Mouse (Mus musculus) midbrain, embryonic 11.5 days (tissue): Measurements from ENCODE around the gene Gm17409. TPM values are rescaled to one million over a fixed set of nuclear protein-coding genes. Genes with fewer than 3 reads are reported as not detected.

ENCODE experiments used
- ATAC-seq: fragments of 200-750 bp; cut with Nextera tagmentation; 2 replicates; pipeline ENCODE4 v1.8.0; 2017; ENCODE audit warnings: moderate TSS enrichment, moderate library complexity; ENCODE audit not compliant: low FRiP score
- DNase-seq: peaks from one replicate; pipeline ENCODE4 v3.0.0; 2015; ENCODE audit warnings: low spot score; ENCODE audit errors: missing footprints
- H3K27ac ChIP-seq: fragments of 300-500 bp; sonication (generic); 2 replicates; pipeline ENCODE4 v1.5.1; 2014; ENCODE audit warnings: low read depth, low read length
- H3K27me3 ChIP-seq: fragments of 300-500 bp; sonication (generic); 2 replicates; pipeline ENCODE4 v1.6.1; 2014; ENCODE audit warnings: mild to moderate bottlenecking, low read length, moderate library complexity, mixed read lengths; ENCODE audit not compliant: control insufficient read depth, insufficient read depth
- H3K36me3 ChIP-seq: fragments of 300-500 bp; sonication (generic); 2 replicates; pipeline ENCODE4 v1.6.1; 2014; ENCODE audit warnings: mild to moderate bottlenecking, low read length, moderate library complexity, mixed read lengths; ENCODE audit not compliant: control insufficient read depth, insufficient read depth
- H3K4me1 ChIP-seq: fragments of 300-500 bp; sonication (generic); 2 replicates; pipeline ENCODE4 v1.6.1; 2014; ENCODE audit warnings: low read length; ENCODE audit not compliant: control insufficient read depth, insufficient read depth
- H3K4me2 ChIP-seq: fragments of 300-500 bp; sonication (generic); 2 replicates; pipeline ENCODE4 v1.6.1; 2014; ENCODE audit warnings: mild to moderate bottlenecking, moderate library complexity
- H3K4me3 ChIP-seq: fragments of 300-500 bp; sonication (generic); 2 replicates; pipeline ENCODE4 v1.5.1; 2014; ENCODE audit warnings: low read depth, low read length
- H3K9ac ChIP-seq: fragments of 300-500 bp; sonication (generic); 2 replicates; pipeline ENCODE4 v1.6.1; 2014; ENCODE audit warnings: low read length
- H3K9me3 ChIP-seq: fragments of 300-500 bp; sonication (generic); 2 replicates; pipeline ENCODE4 v1.6.1; 2016; ENCODE audit warnings: low read length; ENCODE audit not compliant: control insufficient read depth
- WGBS: fragments of 180-500 bp; shearing (Covaris S2); extraction: QIAGEN DNeasy Blood & Tissue Kit; methylation state at CpG from one replicate; pipeline ENCODE4 v1.1.7; 2014; 5-methylcytosine and 5-hydroxymethylcytosine counted together
- polyA plus RNA-seq: library from polyadenylated mRNA; unstranded; fragments of >200 nt; fragmentation: Nextera tagmentation; extraction: Ambion mirVana; gene quantifications from 2 replicates; pipeline ENCODE4 v1.2.1, GENCODE M21; 2014

Gene Gm17409
- polyA plus RNA-seq, 1 experiment from 2014 or later = not detected

GRCm38 (mm10) chr2:58514489-58514888, 44.6 kb downstream of the Gm17409 start:
- no peak for ATAC-seq
- Histone ChIP-seq H3K27me3 (no peaks in the 10 kb centered on the region), H3K27ac (no peak overlapping the region), H3K4me1 (no peaks in the 10 kb centered on the region), H3K4me2 (no peak overlapping the region), H3K4me3 (no peak overlapping the region), H3K9me3 (no peaks in the 10 kb centered on the region), H3K36me3 (no peaks in the 10 kb centered on the region), H3K9ac (no peak overlapping the region)
- WGBS = 95% methylated on average over 11 of the region's 11 CpGs
- no peak for DNase-seq

GRCm38 (mm10) chr2:58516000-58516399, 46.1 kb downstream of the Gm17409 start:
- no peaks in the 10 kb centered on the region for H3K4me1 ChIP-seq
- no peak overlapping the region for H3K27ac ChIP-seq
- WGBS = 53% methylated on average over 15 of the region's 15 CpGs
- no peak overlapping the region for H3K4me3 ChIP-seq
- no peaks in the 10 kb centered on the region for H3K27me3 ChIP-seq
- H3K4me2 ChIP-seq = no peak overlapping the region
- H3K9ac ChIP-seq = no peak overlapping the region
- H3K36me3 ChIP-seq = no peaks in the 10 kb centered on the region
- H3K9me3 ChIP-seq = no peaks in the 10 kb centered on the region
- ATAC-seq = 0 out of 2 replicates have a peak, but pooled peaks have one; percentile 19
- DNase-seq = no peak

- DNase-seq = no peak
- WGBS = 76% methylated on average over 6 of the region's 6 CpGs
- ATAC-seq = no peak
These were observed 47.0 kb downstream of the Gm17409 start for GRCm38 (mm10) chr2:58516920-58517319.

GRCm38 (mm10) chr2:58518517-58518916, 48.6 kb downstream of the Gm17409 start:
- no peaks in the 10 kb centered on the region for H3K4me1 ChIP-seq
- no peak overlapping the region for H3K4me2 ChIP-seq
- H3K9me3 ChIP-seq = no peaks in the 10 kb centered on the region
- H3K9ac ChIP-seq = no peak overlapping the region
- ATAC-seq (no peak), DNase-seq (no peak)
- no peak overlapping the region for H3K4me3 ChIP-seq
- no peak overlapping the region for H3K27ac ChIP-seq
- no peaks in the 10 kb centered on the region for H3K36me3 ChIP-seq
- 91% methylated on average over 1 of the region's 1 CpGs for WGBS
- H3K27me3 ChIP-seq = no peaks in the 10 kb centered on the region

More at GRCm38 (mm10) chr2:58516920-58517319, 47.0 kb downstream of the Gm17409 start:
- H3K4me2 ChIP-seq = no peak overlapping the region
- no peaks in the 10 kb centered on the region for H3K36me3 ChIP-seq
- H3K9ac ChIP-seq = no peak overlapping the region
- no peak overlapping the region for H3K4me3 ChIP-seq
- no peaks in the 10 kb centered on the region for H3K4me1 ChIP-seq
- no peaks in the 10 kb centered on the region for H3K27me3 ChIP-seq
- H3K9me3 ChIP-seq = no peaks in the 10 kb centered on the region
- H3K27ac ChIP-seq = no peak overlapping the region

Other genes with a start within 250 kb of the Gm17409 start
- gene Acvr1c, start 112.2 kb upstream of the Gm17409 start, polyA plus RNA-seq = 0.19 TPM in 2 replicates
- gene Acvr1, start 97.0 kb downstream of the Gm17409 start, polyA plus RNA-seq = 4.7 and 4.9 TPM in 2 replicates
- gene Upp2, start 97.2 kb downstream of the Gm17409 start, polyA plus RNA-seq = 4.6 and 4.7 TPM in 2 replicates